Mouse (Mus musculus): ENCODE measurements around the gene Ucp2. TPM values are rescaled to one million over a fixed set of nuclear protein-coding genes. Genes with fewer than 3 reads are reported as not detected.

Gene Ucp2
- total RNA-seq (2021): 100 to 1,000 TPM; 781 to 850 TPM
- long read RNA-seq, experiment 1, transcript Ucp2-202 (8 exons, 3,988 nt): major isoform, 162 of 218 reads
- long read RNA-seq, experiment 1, partial matches to known transcripts: 46 of 218 reads
- long read RNA-seq, experiment 1, other reads (novel, unspliced or antisense): 10 of 218 reads
- long read RNA-seq, experiment 2, transcript Ucp2-202 (8 exons, 3,988 nt): major isoform, 137 of 180 reads
- long read RNA-seq, experiment 2, partial matches to known transcripts: 36 of 180 reads
- long read RNA-seq, experiment 2, other reads (novel, unspliced or antisense): 7 of 180 reads

DNA sequence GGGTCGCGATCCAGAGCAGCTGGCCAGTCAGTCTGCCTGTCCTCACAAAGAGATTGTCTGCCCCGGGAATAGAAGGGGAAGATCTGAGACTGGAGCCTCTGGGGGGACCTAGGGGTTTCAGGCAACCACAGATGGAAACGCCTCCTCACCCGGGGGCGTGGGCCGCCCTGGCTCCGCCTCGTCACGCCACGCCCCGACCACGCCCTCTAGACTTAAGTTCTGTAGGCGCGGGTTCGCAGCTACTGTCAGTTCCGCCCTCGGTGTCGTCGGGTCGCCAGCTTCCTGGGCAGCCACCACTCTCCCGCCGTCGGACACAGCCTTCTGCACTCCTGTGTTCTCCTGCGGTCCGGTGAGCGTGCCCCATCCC, at the start of gene Ucp2:
Ucp2 (plus strand) TSS at position 221 of the 367 bp plus-strand sequence.
- intact Hi-C loops (cut with DNase I): loop anchor here (2.0 kb wide), 2 partner anchors 28 to 64 kb away; no protein-coding TSS in a partner anchor
- DNase-seq: peak; percentile 88 to 90

DNA sequence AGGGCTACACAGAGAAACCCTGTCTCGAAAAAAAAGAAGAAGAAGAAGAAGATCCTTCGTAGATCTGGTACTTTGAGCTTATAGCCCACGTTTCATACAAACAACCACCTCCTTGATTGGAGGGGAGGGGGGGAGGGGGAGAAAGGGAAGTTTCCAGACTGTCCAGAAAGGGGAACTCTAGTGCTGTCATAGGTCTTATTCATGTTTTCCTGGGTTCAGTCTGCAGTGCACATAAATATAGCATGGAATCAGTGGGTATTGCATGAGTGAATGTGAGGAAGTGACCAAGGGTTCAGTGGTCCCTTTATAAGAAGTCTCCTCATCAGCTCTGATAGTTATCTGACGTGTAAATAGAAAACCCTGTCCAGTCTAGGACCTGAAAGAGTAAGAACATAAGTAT, 49.4 kb upstream of the Ucp2 start:
- intact Hi-C loops (cut with DNase I): no loop called here

DNA sequence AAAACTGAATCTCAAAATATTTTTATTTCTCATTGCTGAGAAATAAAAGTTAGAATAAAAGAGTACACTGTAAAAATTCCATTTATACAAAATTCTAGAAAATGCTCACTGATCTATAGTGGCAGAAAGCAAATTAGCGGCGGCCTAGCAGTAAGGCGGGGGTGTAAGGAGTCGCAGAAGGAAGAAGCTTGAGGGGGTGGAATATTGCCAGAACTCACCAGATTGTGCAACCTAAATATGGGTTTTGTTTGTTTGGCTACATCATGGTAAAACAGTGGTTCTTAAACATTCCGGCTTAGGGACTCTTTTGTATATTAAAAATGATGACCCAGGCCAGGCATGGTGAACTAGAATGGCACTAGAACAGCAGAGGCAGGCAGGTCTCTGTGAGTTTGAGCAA, 46.9 kb upstream of the Ucp2 start:
- intact Hi-C loops (cut with DNase I): no loop called here
- DNase-seq: no peak

More for the DNA sequence above, 49.4 kb upstream of the Ucp2 start:
- DNase-seq: no peak

DNA sequence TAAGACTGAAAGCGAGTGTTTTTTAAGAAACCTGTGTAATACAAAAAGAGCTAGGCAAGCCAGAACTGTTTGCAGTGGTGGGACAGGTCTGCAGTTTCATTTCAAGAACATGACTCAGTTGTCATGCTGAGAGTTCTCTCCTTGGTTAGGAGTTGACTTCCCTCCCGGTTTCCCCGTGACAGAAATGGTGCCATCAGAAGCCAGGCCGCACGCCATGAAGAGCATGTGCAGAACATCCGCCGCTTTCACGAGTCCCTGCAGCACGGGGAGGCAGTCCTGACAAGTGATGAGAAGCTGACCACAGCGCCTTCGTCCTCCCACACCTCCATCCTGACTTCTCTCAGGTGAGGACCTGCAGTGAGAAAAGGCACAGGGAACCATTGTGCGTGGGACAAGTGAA, 44.6 kb upstream of the Ucp2 start:
- intact Hi-C loops (cut with DNase I): no loop called here
- no peak for DNase-seq

DNA sequence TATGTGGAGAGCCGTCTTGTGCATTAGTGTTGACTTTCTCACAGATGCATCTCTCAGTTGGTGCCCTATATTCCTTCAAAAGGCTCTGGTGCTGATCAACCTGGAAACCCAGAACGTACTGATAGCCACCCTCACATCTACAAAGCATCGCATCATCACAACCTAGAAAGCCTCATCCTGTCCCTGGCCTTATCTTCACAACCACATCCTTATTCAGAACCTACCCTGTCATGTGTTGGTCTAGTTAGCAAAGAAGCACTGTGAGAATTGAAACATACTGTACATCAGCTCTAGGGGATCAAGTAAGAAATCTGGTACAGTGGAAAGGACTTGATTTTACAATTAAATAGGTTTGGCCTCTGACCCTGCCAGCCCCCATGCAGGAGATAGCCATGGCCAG, 44.2 kb upstream of the Ucp2 start:
- intact Hi-C loops (cut with DNase I): no loop called here

DNA sequence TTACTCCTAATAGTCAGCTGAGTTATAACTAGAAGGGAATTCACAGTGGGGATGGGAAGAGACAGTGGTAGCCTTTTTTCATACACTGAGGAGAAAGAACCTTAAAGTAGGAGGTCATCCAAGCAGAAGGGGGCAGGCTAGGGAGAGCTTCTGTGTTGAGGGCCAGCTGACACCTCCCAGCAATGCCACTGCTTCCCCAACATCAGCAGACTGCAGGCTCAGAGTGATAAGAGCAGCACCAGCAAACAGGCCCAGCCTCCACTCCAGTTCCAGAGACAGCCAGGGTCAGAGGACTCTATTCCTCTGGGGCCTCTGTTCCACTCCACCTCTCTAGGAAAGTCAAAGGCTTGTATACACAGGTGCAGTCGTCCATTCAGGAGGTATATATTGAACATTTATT, 35.0 kb upstream of the Ucp2 start:
- no peak for DNase-seq
- intact Hi-C loops (cut with DNase I): no loop called here

More for the DNA sequence above, 44.2 kb upstream of the Ucp2 start:
- DNase-seq: no peak

DNA sequence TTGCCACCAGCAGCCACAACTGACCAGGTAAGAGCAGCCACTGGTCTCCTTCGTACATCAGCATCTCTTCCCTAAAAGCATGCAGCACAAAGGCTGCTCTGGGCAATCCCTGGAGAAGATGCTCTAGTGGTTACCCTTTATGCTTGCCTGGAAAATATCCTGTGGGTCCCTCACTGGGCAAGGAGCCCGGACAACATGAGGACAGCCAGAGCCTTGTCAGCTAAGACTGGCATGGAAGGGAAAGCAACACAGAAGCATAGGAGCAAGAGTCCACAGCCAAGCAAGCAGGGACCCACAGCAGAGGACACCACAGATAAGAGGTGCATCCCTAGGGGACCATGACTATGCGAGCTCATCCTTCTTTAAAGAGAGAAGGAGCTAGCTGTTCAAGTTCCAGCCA, 33.3 kb upstream of the Ucp2 start:
- intact Hi-C loops (cut with DNase I): loop anchor here (2.0 kb wide), 1 partner anchor 23 kb away; no protein-coding TSS in a partner anchor
- peak in 1 of 2 experiments; percentile 27 for DNase-seq

DNA sequence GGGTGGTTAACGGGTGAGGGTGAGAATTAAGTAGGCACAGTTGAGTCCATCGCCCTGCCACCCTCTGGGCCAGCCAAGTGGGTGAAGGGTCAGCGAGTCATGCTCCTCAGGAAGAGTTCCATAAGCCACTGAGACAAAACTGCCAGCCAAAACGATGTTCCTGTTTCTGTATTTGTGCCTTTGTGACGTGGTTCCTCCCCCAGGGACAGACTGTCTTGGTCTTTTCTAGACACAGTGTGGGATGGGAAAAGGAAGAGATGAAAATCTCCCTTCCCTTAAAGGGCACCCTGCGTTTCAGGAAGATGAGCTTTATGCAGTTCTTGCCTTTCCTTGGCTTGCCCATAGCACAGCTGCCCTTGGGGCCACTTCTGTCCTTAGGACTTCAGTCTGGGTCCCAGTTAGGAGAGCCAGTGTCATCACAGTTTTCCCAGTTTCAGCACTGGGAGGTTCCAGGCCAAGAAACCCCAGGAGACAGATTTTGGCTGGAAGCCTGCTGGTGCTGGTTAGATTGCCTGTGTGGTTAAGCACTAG, 31.5 kb upstream of the Ucp2 start:
- intact Hi-C loops (cut with DNase I): loop anchor here (2.0 kb wide), 1 partner anchor 25 kb away; no protein-coding TSS in a partner anchor
- peak; percentile 66 to 75 for DNase-seq

DNA sequence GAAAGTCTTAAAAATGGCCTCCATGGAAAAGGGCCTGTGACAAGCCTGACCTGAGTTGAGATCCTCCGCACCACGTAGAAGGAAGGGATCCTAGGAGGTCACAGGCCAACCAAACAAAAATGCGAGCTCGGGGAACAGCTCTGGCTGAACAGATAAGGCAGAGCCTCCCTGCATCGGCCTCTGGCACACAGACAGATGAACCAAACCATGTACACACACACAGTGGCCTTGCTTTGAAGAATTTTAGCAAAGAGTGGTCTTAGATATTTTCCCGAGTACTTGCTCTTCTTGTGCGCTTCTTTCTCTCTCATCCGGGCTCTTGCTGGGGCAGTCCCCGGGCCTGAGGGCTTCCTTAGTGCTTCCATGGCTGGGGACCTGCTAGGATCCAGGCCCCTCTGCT, 29.9 kb upstream of the Ucp2 start:
- intact Hi-C loops (cut with DNase I): no loop called here
- no peak for DNase-seq

DNA sequence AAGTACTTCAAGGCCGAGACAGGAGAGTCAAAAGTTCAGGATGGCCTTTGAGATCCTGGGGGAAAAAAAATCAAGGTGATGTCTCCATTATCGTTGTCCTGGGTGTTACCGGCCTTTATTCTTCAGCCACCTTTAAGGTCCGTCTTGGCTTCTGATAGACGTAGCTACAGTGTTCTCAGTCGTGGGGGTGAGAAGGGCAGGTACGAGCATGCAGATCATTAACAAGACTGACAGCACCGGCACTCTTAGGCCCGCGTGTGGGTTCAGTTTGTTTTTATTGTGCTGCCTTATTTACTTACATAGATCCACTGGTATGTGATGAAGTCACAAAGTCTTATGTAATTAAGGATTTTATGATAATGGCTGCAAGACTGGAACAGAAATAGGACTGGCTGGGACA, 29.4 kb upstream of the Ucp2 start:
- no peak for DNase-seq
- intact Hi-C loops (cut with DNase I): loop anchor here (2.0 kb wide), 1 partner anchor 29 kb away; the partner anchor contains the start of gene Ucp2

DNA sequence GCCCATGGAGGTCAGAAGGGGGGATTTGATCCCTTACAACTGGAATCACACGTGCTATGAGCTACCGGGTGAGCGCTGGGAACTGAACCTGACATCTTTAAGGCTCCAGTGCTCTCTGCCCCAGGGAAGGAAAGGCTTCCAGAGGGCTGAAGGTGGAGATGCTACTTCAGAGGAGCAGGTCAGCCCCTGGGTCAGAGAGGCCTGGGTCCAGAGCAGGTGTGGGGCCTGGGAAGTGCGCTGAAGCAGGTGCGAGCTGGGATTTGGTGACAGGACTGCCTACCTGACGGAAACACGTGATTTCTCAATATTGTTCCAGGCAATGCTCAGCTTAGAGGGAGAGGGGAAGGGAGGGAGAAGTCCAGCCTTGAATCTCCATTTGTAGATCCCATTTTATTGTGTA, 28.9 kb upstream of the Ucp2 start:
- no peak for DNase-seq
- intact Hi-C loops (cut with DNase I): loop anchor here (2.0 kb wide), 1 partner anchor 29 kb away; the partner anchor contains the start of gene Ucp2

DNA sequence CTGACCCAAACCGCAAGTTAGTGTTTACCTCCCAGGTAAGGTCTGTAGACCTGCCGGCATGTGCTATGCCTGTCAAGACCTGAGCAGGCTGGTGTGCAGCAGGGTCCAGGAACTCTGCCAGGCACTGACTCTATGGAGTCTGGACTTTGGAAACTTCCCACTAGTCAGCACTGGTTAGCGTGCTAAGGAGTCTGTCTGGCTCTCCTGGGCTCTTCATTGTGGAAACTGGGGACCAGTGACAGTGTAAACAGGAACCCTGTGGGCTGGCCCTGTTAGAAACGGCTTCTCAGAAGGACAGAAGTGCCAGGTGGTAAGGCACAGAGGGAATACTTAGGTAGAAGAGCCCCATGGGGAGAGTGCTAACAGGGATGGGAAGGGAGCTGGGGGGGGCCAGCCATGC, 27.9 kb upstream of the Ucp2 start:
- peak; percentile 34 to 55 for DNase-seq
- intact Hi-C loops (cut with DNase I): loop anchor here (2.0 kb wide), 1 partner anchor 28 kb away; the partner anchor contains the start of gene Ucp2

DNA sequence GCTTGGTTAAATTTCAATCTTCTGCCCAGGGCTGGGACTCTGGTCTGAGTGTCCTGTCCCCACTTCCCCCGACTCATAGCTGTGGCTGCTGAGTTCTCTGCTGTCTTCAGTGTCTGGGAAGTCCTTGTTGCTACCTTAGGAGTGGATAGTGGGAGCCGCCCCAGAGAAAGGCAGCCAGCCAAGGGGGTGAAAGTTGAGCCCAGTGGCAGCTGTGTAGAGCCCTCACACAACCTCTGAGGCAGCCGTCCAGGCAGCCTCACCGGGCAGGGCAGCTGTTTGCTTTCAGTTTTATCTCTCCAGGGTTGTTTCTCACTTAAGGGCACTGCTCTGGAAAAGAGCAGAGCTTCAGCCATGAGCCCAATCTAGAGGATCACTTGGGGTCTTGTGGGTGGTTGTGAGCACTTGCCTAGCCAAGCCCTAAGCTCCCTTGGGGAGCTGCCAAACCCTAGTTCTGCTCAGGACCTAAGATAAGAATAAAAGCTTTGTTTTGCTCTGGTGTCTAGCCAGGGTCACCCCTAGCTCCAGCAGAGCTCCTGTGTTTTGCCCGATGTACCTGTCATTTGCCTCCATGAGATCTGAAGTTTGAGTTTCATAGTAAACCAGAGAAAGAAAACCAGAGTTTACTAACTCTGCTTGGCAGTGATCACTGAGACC, 27.4 kb upstream of the Ucp2 start:
- peak; percentile 87 to 94 for DNase-seq
- intact Hi-C loops (cut with DNase I): loop anchor here (2.0 kb wide), 1 partner anchor 27 kb away; the partner anchor contains the start of gene Ucp2

DNA sequence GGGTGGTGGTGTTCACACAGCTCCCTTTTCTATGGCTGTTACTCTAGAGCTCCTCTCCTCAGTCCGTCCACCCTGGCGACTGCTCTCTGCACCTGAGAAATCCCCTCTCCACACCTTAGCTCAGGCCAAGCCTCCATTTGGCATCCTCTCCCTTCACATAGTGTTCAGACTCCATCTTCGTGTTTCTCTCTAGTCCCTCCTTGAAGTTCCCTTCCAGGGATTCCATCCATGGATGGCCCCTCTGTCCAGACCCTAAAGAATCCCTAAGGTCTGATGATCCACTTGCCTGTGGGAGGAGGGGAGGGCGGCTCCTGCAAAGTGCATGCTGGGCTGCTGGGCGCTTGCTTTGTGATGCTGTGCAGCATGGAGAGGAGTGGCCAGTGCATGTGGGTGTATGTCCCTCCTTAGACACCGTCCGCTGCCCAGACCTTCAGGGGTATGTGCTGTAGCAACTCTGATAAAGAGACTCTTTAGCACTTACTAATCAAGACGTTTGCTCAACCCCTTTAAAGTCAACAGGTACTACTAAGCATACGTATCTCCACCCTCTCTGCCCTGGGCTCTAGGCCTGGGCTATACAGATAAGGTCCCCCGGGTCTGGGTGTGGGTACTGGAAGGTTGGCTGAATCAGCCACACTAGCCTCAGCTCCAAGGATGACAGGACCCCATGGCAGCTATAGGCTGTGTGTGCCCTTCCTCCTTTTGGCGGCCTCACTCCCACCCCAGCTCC, 26.2 kb upstream of the Ucp2 start:
- intact Hi-C loops (cut with DNase I): no loop called here
- DNase-seq: no peak

DNA sequence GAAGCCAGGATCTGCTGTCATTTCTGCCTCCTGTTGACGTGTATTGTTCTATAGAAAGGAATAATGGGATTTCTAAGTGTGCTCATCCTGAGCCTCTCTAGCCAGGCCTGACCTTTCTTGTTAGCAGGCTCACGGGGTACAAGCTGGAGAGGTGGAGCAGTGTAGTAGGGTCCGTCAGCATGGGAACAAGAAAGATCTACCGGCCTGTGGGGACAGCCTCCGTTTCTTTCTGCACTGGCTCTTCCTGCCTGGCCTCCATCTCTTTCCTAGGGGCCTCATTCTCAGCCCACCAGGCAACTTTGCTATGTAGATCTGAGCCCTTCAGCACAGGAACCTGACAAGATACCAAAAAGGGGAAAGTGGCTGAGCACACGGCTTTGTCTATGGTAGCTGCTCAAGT, 24.4 kb upstream of the Ucp2 start:
- DNase-seq: no peak
- intact Hi-C loops (cut with DNase I): no loop called here

DNA sequence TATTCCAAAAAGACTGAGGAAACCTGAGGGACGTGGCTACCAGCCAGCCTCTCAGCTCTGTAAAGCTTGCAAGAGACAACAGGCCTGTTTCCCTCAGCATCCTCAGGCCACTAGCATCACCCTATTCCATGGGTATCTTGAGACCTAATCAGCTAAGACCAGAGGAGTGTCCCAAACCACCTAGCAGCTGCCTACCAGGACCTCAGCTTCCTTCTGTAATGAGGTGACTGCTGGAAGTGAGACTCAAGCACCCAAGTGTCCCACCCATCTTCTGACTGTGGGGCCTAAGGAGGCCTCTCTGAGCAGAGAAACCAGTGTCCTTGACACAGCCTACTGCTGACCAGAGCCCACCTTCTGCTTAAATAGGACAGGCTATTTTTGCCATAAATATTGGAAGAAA, 23.6 kb upstream of the Ucp2 start:
- DNase-seq: no peak
- intact Hi-C loops (cut with DNase I): no loop called here

DNA sequence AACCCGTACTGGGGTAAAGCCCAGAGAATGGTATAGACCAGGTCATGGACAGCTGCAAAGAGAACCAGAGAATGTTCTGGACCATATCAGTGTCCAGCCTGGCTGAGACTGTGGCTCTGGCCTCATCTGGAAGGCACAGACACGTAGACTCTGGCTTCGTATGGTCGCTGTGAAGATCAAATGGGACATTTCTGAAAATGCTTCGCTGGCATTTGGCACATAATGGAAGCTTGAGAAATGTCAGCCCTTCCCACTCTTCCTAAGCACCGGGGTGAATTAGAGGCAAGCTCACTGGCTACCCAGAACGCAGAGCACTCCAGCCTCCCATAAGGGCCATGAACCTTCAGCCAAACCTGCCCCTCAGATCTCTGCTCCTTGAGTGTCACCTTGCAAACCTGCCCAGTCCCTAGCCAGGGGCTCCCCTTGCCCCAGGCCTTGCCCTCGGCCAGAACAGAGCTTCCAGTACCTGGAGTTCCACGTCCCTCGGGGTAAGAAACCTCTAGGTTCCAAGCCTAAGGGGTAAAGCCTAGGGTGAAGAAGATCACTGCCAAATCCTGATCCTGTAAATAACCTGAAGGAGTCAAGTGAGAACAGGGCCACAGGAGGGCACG, 22.2 kb upstream of the Ucp2 start:
- DNase-seq: no peak
- intact Hi-C loops (cut with DNase I): no loop called here

DNA sequence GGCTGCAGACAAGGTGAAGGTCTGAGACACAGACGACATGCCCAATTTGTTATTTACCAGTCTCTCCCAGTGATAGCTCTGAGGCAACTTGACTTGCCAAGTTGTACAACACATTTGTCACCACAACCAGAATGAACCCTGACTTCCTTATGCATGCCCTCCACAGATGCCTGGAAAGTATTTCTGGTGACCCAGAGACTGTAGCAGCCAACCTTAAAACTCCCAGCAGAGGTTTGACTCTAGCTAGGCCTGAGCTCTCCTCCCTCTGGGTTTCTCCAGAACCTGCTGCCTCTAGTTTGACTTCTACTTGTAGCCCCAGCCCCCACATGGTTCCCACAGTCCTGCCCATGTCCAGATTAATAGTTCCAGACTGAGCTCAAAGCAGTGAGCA, 21.7 kb upstream of the Ucp2 start:
- no peak for DNase-seq
- intact Hi-C loops (cut with DNase I): no loop called here

DNA sequence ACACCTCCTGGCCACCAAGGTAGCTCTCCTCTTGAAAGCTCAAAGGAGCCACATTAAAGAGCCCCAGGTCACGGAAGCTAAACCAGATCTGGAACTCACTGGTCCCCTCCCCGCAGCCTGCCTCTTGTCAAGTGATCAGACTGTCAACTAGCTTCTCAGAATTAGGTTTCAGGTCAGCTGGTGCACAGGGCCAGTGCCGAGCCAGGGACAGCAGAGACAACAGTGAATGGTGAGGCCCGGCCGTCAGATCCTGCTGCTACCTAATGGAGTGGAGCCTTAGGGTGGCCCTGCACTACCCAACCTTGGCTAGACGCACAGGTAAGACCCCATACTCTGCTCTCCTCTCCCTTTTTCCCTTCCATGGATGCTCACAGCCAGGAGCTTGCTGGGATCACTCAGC, 20.4 kb upstream of the Ucp2 start, which contains the start of gene Ucp3:
Ucp3 (plus strand) TSS at position 214 of the 400 bp plus-strand sequence.
- intact Hi-C loops (cut with DNase I): no loop called here
- DNase-seq: peak; percentile 29 to 63

DNA sequence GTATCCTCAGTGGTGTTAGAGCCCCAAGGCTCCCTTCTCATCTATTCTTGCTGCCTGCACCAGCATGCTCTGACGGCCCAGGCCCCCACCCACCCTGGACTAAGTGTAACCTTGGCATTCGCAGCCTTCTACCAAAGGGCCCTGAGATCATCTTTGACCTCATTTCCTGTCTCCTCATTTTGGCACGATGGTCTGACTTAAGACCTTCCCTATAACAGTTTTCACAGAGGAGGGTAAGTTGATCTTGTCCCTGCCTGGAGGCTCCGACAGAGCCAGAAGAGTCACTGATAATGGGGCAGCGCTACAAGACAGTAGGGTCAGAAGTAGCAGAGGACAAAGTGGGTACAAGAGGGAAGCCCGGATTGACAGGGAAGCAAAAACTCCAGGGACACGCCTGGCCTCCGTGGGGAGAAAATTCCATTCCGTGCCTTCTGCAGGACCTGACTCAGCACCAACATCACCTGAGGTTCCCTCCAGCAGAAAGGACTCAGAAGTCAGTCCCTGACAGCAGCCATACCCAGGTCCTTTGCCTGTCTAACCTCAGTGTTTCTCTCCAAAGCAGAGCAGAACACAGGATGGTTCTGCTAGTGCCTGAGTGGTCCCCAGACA, 19.2 kb upstream of the Ucp2 start:
- DNase-seq: no peak

More for the DNA sequence above, 19.2 kb upstream of the Ucp2 start:
- intact Hi-C loops (cut with DNase I): no loop called here

Measured in heart, postnatal 14 days (tissue).